ENCODE assay signal across 8 mouse cellular contexts in the genomic region with DNA sequence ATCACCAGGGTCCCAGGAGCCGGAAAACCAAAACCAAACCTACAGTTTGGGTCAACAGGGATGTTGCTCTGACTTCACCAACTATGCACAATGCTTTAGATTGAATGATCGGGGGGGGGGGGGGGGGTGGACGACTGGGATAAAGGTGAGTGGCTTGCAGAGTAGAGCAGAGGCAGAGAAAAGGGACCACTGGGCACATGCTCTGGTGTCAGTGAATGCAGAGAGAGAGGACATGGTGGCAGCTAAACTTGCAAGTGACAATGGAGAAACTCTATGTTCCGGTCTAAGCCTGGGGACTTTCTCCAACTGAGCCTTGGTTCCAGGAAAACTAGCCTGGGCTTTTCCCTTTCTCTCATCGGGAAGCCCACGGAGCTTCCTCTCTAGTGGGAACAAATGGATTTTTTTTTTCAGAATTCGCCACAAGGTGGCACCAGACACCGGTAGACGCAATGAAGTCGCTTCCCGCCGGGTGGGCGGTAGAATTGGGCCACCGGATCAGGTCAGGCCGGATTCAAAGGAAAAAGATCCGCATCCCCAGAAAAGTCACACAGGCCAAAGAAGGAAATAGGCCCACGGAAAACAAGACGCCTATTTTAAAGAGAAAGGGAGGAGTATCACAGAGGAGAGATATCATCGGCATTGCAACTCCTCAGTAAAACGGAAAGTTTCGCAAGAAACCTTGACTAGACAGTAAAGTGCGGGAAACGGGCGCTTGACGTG. TPM values are rescaled to one million over a fixed set of nuclear protein-coding genes. Genes with fewer than 3 reads are reported as not detected.
A peak's percentile ranks its signal among the peaks of the same experiment; 100 is the strongest.
DNase-seq lines count a peak whose midpoint lies in the region; ATAC-seq lines count a peak whose summit lies in the region.

No protein-coding gene starts in this region.

- no peaks in the 10 kb centered on the region for H3K9me3 ChIP-seq in embryonic facial prominence, embryonic 10.5 days
- no peaks in the 10 kb centered on the region for H3K9me3 ChIP-seq in limb, embryonic 11.5 days (ENCODE audit: control insufficient read depth, low read length)
- H3K9me3 ChIP-seq in midbrain, embryonic 13.5 days: no peaks in the 10 kb centered on the region

- H3K27me3 ChIP-seq in embryonic facial prominence, embryonic 10.5 days (replicated peaks; ENCODE audit: low read depth, poor library complexity, severe bottlenecking): peaks cover 12% of the 10 kb centered on the region
- no peaks in the 10 kb centered on the region for H3K27me3 ChIP-seq in limb, embryonic 11.5 days (ENCODE audit: control insufficient read depth, insufficient read depth, low read length)
- 0 out of 2 replicates have a peak, but pooled peaks cover 3% of the 10 kb centered on the region for H3K27me3 ChIP-seq in midbrain, embryonic 13.5 days

- ATAC-seq in limb, embryonic 11.5 days (ENCODE audit: insufficient number of reproducible peaks, low FRiP score, low TSS enrichment, low read depth): no peak
- ATAC-seq in midbrain, embryonic 13.5 days: peak; percentile 53

- H3K4me1 ChIP-seq in embryonic facial prominence, embryonic 10.5 days: peaks cover 12% of the 10 kb centered on the region
- no peaks in the 10 kb centered on the region for H3K4me1 ChIP-seq in limb, embryonic 11.5 days (ENCODE audit: control insufficient read depth, insufficient read depth, low read length)
- peaks cover 6% of the 10 kb centered on the region; the same call in 1 of the 2 replicates for H3K4me1 ChIP-seq in midbrain, embryonic 13.5 days (replicated peaks)

- WGBS in embryonic facial prominence, embryonic 10.5 days: 9% methylated on average over 25 of the region's 25 CpGs
- 11% methylated on average over 24 of the region's 25 CpGs for WGBS in limb, embryonic 11.5 days
- WGBS in midbrain, embryonic 13.5 days: 8% methylated on average over 25 of the region's 25 CpGs

- peaks cover 17% of the 10 kb centered on the region for H3K36me3 ChIP-seq in embryonic facial prominence, embryonic 10.5 days (replicated peaks)
- H3K36me3 ChIP-seq in limb, embryonic 11.5 days (ENCODE audit: control insufficient read depth, insufficient read depth, low read length): no peaks in the 10 kb centered on the region
- H3K36me3 ChIP-seq in midbrain, embryonic 13.5 days: peaks cover 4% of the 10 kb centered on the region; the same call in 1 of the 2 replicates

- peak overlapping the region; percentile 53 for H3K4me3 ChIP-seq in embryonic facial prominence, embryonic 10.5 days
- peak overlapping the region; percentile 20; the same call in 1 of the 2 replicates for H3K4me3 ChIP-seq in limb, embryonic 11.5 days (ENCODE audit: low read depth, low read length)
- H3K4me3 ChIP-seq in midbrain, embryonic 13.5 days (replicated peaks): peak overlapping the region; percentile 34

- H3K9ac ChIP-seq in limb, embryonic 11.5 days (ENCODE audit: low read length): peak overlapping the region; percentile 43; the same call in 1 of the 2 replicates
- peak overlapping the region; percentile 36; the same call in 1 of the 2 replicates for H3K9ac ChIP-seq in midbrain, embryonic 13.5 days (replicated peaks)

- H3K27ac ChIP-seq in embryonic facial prominence, embryonic 10.5 days (replicated peaks): no peak overlapping the region; the same call in 1 of the 2 replicates
- no peak overlapping the region for H3K27ac ChIP-seq in limb, embryonic 11.5 days (replicated peaks; ENCODE audit: low read depth, low read length)
- H3K27ac ChIP-seq in midbrain, embryonic 13.5 days: no peak overlapping the region

- DNase-seq in urinary bladder, adult 18-20 months (ENCODE audit: low spot score in 2 of 2): peak; percentile 50 to 65
- no peak for DNase-seq in urinary bladder, postnatal 10 days (ENCODE audit: low spot score)
- peak; percentile 82 for DNase-seq in embryonic facial prominence, embryonic 10.5 days (ENCODE audit: low spot score)
- peak; percentile 97 for DNase-seq in heart, adult 11 months
- peak; percentile 46 for DNase-seq in kidney, adult 11 months
- peak; percentile 88 for DNase-seq in limb, embryonic 11.5 days (ENCODE audit: low spot score)
- peak; percentile 29 for DNase-seq in spleen, adult 12 weeks (ENCODE audit: low spot score)

- H3K4me2 ChIP-seq in limb, embryonic 11.5 days (ENCODE audit: low read depth, severe bottlenecking): peak overlapping the region; percentile 60
- peak overlapping the region; percentile 60 for H3K4me2 ChIP-seq in midbrain, embryonic 13.5 days (replicated peaks)

RNA-seq across cellular contexts. Expression of gene Il20rb, which starts 32.5 kb away (rescaled TPM):
- 1.1 and 1.8 TPM in 2 replicates for polyA plus RNA-seq in embryonic facial prominence, embryonic 10.5 days (2016; fragmentation: Nextera tagmentation; extraction: Ambion mirVana)
- polyA plus RNA-seq in limb, embryonic 11.5 days (2014; fragmentation: Nextera tagmentation; extraction: Ambion mirVana): 0.89 and 1.2 TPM in 2 replicates
- 0.70 and 0.86 TPM in 2 replicates for polyA plus RNA-seq in midbrain, embryonic 13.5 days (2015; fragmentation: Nextera tagmentation; extraction: Ambion mirVana)
